Mouse (Mus musculus) liver, embryonic 14.5 days (tissue): ENCODE data around the gene Cdkl4.

Experiments used
- CTCF ChIP-seq: IDR thresholded peaks from 2 replicates; pipeline ENCODE4 v1.5.1; 2016; ENCODE audit warnings: antibody characterized with exemption, low read depth, control low read depth
- EP300 ChIP-seq: IDR thresholded peaks from 2 replicates; pipeline ENCODE4 v1.6.1; 2016; ENCODE audit warnings: antibody characterized with exemption, low read depth

- no peak for TF ChIP-seq CTCF
- TF ChIP-seq EP300 = no peak
Observed at GRCm38 (mm10) chr17:80523231-80523630, 54.4 kb downstream of the Cdkl4 start.
